Mouse (Mus musculus): Measurements from ENCODE around the gene Ptar1. TPM values are rescaled to one million over a fixed set of nuclear protein-coding genes. Genes with fewer than 3 reads are reported as not detected.
"Not testable (repeated sequence)": the region's sequence is repeated elsewhere in the genome, so short reads cannot be mapped to it uniquely, and the experiment has no call there.

The Ptar1 gene
- 10 to 100 TPM; 26.2 to 37.3 (median 28.5) TPM for total RNA-seq (2022)

- peak; percentile 81 for DNase-seq
Observed at GRCm38 (mm10) chr19:23687296-23688021, at the start of gene Ptar1. TSS of gene Ptar1 (plus strand) at chr19:23687429.

DNA sequence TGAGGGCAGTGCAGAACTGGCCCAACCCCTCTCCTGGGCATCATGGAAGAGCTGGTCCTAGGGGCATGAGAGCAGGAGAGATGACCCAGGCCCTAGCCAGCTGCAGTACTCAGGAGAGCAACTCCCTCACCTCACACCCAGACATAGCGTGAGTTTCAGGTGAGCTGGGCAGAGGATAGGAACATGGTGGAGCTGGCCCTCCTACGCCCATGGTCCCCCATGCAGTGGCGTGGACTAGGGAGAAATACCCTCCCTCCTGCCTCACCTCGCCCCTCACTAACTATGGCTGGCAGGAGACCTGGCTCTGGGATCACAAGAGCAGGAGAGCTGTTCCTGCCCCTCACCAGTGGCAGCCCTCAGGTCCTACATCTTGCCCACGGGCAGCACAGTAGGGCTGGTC, 43.4 kb upstream of the Ptar1 start:
- no peak for DNase-seq

DNA sequence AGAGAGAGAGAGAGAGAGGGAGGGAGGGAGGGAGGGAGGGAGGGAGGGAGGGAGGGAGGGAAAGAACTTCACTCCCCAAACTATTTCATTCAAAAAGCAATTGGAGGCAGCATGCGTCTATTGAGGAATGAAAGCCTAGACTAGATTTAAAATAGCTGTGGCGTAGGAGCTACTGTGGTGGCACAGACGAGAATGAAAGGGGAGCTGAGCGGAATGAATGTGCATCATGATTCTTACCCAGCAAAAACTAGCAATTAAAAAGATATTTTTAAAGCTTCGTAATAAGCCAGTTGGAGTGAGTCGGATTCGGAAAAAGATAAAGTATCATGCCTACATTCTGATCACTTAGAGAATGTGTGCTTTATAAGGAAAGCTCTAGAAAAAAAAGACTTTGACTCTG, 41.9 kb upstream of the Ptar1 start:
- no peak for DNase-seq

DNA sequence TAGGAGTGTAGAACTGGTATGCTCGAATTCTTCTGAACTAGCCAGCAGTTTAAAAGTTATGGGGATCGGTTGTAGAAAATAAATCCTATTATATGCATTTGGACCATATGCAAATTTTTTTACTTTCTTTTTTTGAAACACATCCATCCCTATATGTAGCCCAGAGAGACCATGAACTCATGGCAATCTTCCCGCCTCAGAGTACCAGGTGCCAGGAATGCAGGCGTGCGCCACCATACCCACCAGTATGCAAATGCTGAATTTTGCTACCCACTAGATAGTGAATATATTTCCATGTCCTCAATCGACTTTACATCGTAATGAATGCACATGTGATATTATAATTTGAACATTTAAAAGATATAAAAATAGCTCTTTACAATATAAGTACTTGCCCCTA, 39.9 kb upstream of the Ptar1 start:
- DNase-seq = no peak

- DNase-seq = peak; percentile 11
Observed at GRCm38 (mm10) chr19:23652644-23653043, 34.6 kb upstream of the Ptar1 start, which contains the start of gene 1700028P14Rik. TSS of gene 1700028P14Rik (minus strand) at chr19:23652812.

DNA sequence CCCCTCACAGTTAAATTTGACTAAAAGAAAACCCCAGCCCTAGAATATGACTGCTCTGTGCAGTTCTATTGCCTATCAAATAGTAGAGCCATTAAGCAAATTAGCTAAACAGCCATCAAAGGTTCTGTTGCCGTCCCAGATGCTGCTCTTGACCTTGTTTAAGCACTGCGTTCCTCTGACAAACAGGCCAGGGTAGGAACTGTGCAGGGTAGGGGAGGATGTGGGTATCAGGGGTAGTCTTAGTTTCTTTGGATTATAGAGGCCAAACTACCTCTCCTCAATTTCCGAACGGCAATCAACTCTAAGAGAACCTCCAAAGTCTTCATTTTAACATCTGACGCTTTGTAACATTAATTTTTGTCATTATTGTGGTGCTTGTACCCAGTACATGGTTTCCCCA, 34.1 kb upstream of the Ptar1 start:
- DNase-seq = no peak

DNA sequence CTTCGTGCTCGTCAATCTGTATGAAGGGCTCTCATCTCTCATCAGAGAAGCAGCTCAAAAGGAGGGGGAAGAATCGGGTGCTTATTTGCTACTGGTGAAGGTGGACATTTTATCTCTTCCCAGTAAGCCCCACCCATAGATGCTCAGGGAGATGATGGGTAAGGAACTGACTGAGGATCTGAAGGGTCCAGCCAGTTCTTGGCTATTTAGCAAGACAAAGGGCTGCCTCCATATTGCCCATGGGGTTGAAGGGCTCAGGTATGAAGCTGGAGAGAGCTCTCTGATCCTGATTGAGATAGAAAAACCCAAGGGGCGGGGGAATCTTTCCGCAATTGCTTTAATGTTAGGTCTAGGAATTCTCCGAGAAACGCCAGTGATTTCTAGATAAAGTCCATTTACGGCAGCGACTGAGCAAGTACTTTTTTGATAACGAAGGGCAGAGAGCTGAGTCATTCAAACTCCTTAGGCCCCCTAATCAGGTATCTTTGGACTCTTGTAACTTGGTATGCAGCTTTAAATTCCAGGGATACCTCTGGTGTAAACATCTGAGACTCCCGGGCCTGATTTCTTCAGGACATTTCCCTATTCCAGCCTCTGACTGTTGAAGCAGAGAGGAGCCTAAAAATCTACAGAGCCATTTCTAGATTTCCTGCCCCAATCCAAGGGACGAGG, 29.8 kb upstream of the Ptar1 start:
- DNase-seq = no peak

- DNase-seq = no peak
Observed at GRCm38 (mm10) chr19:23658350-23658749, 28.9 kb upstream of the Ptar1 start.

DNA sequence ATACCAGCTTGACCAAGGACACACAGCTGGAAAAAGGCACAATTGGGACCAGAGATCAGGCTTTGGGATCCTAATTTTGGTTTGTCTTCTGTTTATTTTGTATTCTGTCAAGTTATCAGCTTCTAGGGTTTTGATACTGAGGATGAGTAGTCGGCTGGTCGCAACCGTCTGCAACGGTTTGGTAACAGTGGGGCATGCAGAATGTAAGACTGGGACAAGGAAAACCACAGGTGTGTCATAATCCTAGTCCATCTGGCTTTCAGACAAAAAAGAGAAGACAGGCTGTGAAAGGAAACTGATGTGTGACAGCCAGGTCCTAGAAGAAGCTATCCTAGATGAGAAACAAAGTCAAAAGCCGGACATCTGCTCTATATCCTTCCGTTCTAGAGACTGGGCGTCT, 23.1 kb upstream of the Ptar1 start:
- DNase-seq = no peak

GRCm38 (mm10) chr19:23668142-23668655, 19.0 kb upstream of the Ptar1 start:
- no peak for DNase-seq

- no peak for DNase-seq
Observed at GRCm38 (mm10) chr19:23673021-23673420, 14.2 kb upstream of the Ptar1 start.

GRCm38 (mm10) chr19:23675656-23676055, 11.6 kb upstream of the Ptar1 start:
- not testable (repeated sequence) for DNase-seq

GRCm38 (mm10) chr19:23686962-23687295, 300 bp upstream of the Ptar1 start:
- no peak for DNase-seq

DNA sequence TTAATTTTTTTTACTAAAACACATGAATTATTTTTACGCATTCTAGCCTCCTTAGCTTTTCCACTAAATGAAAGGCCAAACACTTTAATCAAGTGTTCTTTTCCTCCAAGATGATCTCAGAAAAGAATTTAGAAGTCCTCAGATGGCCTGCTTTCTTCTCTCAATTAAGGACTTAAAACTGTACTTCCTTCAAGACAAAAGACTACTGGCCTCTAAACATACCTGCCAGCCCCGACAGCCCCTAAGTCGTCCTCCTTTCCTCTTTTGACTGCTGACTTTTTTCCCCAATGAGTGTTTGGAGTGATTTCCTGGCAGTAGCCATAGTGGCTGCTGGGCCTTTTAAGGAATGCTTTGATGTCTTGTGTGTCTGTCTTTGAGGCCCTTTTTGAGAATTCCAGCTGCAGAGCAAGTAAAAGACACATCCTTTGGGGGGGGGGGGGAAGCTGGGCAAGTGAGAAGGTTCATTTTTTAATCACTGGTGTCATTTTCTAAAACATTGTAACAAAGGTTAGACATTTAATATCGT, 1.3 kb downstream of the Ptar1 start:
- no peak for DNase-seq

DNA sequence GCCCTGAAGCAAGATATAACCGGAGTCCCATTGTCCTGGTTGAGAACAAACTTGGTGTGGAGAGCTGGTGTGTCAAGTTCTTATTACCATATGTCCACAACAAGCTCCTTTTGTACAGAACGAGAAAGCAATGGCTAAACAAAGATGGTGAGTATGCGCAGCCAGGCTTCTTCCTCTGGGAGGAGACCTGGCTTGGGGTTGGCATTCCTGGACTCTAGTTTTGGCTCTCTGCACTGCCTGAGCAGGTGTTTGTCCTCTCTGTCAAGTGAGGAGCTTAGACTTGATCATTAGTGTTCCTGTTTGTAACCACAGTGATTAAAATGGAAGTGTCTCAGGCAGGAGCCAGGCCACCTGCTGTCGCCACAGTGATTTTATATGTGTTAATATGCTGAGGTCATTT, 7.1 kb downstream of the Ptar1 start:
- DNase-seq = no peak

DNA sequence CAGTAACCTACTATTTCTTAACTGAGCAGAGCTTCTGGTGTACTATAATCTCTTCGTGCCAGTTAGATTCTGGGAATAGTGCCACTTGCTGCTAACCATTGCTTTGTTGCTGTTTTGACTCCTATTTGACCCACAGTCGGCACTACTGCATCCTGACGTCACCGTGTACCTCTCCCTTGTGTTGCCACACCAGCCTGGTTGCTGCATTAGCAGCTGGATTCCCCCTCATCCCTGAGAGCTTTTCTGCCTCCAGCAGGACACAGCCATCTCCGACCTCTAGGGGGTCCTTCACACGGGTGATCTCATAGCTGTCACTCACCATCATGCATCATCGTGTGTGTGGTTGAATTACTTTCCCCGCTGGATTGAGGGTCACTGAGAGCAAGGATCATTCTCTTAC, 10.6 kb downstream of the Ptar1 start:
- peak; percentile 64 for DNase-seq

- peak; percentile 21 for DNase-seq
Observed at GRCm38 (mm10) chr19:23698366-23698765, 11.1 kb downstream of the Ptar1 start.

DNA sequence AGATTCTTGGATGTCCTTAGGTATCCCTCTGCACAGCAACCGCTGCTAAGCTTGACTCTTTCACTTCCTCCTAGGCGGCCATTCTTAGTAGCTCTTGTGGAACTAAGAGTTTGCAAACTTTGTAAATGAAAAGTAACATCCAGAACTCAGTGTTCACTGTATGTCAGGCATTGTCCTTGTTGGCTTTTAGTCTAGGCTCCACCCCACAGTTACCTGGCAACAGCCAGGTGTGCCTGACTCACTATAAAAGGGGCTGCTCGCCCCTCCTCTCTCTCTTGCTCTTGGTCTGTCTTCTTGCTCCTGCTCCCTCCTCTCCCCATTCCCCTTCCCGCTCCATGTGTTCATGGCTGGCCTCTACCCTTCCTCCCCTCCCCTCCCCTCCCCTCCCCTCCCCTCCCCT, 11.9 kb downstream of the Ptar1 start:
- no peak for DNase-seq

GRCm38 (mm10) chr19:23702896-23703295, 15.7 kb downstream of the Ptar1 start:
- DNase-seq = no peak

GRCm38 (mm10) chr19:23705383-23705782, 18.2 kb downstream of the Ptar1 start:
- DNase-seq = no peak

DNA sequence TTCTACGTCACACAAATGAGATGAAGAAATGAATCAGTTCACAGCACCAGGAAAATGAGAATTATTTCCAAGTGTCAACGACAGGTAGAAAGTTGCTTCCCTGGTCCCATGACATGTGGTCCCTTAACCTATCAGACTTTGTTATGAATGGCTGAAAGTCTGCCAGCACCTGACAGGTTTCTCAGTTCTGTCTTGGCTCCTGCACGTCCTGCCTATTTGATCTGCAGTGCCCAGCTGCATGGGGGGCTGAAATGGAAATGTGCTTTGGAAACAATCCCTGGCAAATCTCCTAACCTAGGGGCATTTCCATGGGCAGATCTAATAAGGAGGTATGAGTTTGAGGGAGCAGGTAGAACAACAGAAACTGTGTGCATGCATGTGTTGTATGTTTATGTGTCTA, 59.3 kb downstream of the Ptar1 start:
- no peak for DNase-seq

DNA sequence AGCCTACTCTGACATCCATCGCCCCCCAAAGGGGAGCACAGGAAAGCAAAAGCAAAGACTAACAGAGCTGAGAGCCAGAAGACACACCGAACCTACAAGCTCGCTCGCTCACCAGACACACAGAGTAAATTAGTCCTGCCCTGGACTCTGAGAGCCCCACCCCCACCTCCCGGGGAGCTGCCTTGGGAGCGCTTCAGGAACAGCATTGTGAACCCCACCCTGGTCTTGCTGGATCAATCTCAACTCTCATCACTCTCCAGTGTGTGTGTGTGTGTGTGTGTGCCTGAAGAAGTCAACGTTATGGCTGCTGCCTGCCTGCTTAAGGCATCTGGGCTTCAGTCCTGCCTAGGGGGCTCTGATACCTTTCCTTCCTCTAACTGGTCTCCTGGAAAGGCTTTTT, 69.8 kb downstream of the Ptar1 start:
- no peak for DNase-seq

DNA sequence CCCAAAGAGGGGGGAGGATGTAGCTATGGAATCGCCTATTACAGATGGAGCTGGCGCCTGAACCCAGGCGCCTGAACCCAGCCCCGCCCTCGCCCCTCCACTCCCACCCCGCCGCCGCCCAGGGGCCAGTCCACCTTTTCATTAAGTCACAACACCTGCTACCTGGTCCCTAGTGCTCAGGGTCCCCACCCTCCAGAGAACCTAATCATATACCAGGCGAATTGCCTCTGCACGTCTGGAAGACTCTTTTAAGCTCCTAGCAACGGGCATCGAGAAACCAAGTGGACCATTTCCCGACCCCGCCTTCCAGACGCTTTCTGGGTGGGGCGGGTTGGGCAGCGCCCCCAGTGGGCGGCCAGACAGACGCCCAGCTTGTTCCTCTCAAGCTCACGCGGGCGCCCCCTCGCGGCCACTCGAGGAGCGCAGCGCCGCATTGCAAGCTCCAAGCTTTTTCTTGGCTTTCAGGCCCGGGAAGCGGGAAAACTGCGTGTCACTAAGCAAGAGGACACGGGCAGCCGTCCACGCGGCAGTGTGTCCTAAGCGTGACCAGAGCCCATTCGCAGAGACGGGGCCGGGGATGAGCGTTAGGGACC, 70.8 kb downstream of the Ptar1 start:
- peak; percentile 84 for DNase-seq
